Mouse (Mus musculus) intestine, embryonic 14.5 days (tissue): ENCODE measurements around the gene Rnf213. TPM values are rescaled to one million over a fixed set of nuclear protein-coding genes. Genes with fewer than 3 reads are reported as not detected.
A peak's percentile ranks its signal among the peaks of the same experiment; 100 is the strongest.

Source experiments
- ATAC-seq: fragments of 200-750 bp; cut with Nextera tagmentation; replicated peaks from 2 replicates; pipeline ENCODE4 v1.8.0; 2017; ENCODE audit warnings: low read depth, moderate number of reproducible peaks, moderate TSS enrichment, moderate library complexity; ENCODE audit not compliant: low FRiP score, low TSS enrichment
- DNase-seq: peaks from one replicate; pipeline ENCODE4 v3.0.0-alpha.2; 2018; ENCODE audit warnings: low spot score
- H3K27ac ChIP-seq: fragments of 300-500 bp; sonication (generic); 2 replicates; pipeline ENCODE4 v1.5.1; 2014; ENCODE audit warnings: low read depth, mild to moderate bottlenecking, control low read depth
- H3K27me3 ChIP-seq: fragments of 300-500 bp; sonication (generic); replicated peaks from 2 replicates; pipeline ENCODE4 v1.6.1; 2014; ENCODE audit warnings: low read length, control low read depth; ENCODE audit not compliant: control insufficient read depth, insufficient read depth
- H3K36me3 ChIP-seq: fragments of 300-500 bp; sonication (generic); 2 replicates; pipeline ENCODE4 v1.6.1; 2014; ENCODE audit warnings: low read length, control low read depth; ENCODE audit not compliant: control insufficient read depth, insufficient read depth
- H3K4me1 ChIP-seq: fragments of 300-500 bp; sonication (generic); replicated peaks from 2 replicates; pipeline ENCODE4 v1.6.1; 2014; ENCODE audit warnings: low read length, control low read depth, mixed read lengths; ENCODE audit not compliant: control insufficient read depth, insufficient read depth
- H3K4me2 ChIP-seq: fragments of 300-500 bp; sonication (generic); 2 replicates; pipeline ENCODE4 v1.6.1; 2014; ENCODE audit warnings: low read length
- H3K4me3 ChIP-seq: fragments of 300-500 bp; sonication (generic); 2 replicates; pipeline ENCODE4 v1.5.1; 2014; ENCODE audit warnings: low read depth, low read length, control low read depth, mixed read lengths
- H3K9ac ChIP-seq: fragments of 300-500 bp; sonication (generic); 2 replicates; pipeline ENCODE4 v1.6.1; 2014; ENCODE audit warnings: mild to moderate bottlenecking, low read length
- H3K9me3 ChIP-seq: fragments of 300-500 bp; sonication (generic); 2 replicates; pipeline ENCODE4 v1.6.1; 2016; ENCODE audit warnings: low read length, control low read depth; ENCODE audit not compliant: control insufficient read depth
- WGBS: fragments of 180-500 bp; shearing (Covaris S2); extraction: QIAGEN DNeasy Blood & Tissue Kit; methylation state at CpG from one replicate; pipeline ENCODE4 v1.1.7; 2014; 5-methylcytosine and 5-hydroxymethylcytosine counted together
- polyA plus RNA-seq: library from polyadenylated mRNA; unstranded; fragments of >200 nt; fragmentation: Nextera tagmentation; extraction: Ambion mirVana; gene quantifications from 2 replicates; pipeline ENCODE4 v1.2.1, GENCODE M21; 2014

Gene Rnf213
- polyA plus RNA-seq, 1 experiment from 2014 or later: 18.0 TPM

DNA sequence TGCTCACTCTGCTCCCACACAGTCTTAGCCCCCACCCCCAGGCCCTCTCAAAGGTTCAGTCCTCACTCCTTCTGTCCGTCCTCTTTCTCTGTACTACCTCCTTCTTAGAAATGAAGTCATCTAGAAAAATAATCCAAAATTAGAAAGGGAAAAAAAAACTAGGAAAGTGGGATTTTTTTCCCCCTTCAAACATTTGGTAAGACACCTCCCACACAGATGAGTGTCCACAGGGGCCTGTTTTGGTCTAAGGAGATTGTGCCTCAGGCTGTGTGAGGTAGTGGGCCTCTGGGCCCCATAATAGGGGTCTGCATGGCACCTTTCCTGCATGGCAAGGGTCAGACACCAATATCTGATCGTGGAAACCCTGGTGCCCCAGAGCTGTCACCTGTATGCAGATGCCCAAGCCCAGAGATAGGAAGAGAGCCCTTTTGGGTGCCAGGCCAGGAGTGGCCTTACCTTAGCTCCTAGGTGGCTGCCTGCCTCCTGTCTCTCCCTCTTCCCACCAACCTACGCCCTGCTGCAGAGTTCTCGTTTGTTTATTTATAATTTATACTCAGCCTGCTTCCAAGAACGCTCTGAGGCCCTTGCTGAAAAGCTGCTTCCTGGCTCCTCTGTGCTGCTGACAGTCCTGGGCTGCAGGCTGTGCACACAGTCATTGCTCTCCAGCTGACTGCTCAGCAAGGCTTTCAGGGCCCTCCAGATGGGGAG is 127.3 kb downstream of the Rnf213 start:
- DNase-seq (no peak), ATAC-seq (no peak)
- Histone ChIP-seq H3K4me1 (peaks cover under 1% of the 10 kb centered on the region; the same call in 1 of the 2 replicates), H3K4me2 (no peak overlapping the region), H3K36me3 (no peaks in the 10 kb centered on the region), H3K4me3 (no peak overlapping the region), H3K9me3 (no peaks in the 10 kb centered on the region), H3K27ac (no peak overlapping the region), H3K27me3 (peaks cover 7% of the 10 kb centered on the region; the same call in 1 of the 2 replicates), H3K9ac (no peak overlapping the region)
- 44% methylated on average over 5 of the region's 5 CpGs for WGBS

- H3K27ac ChIP-seq: no peak overlapping the region
- peaks cover 2% of the 10 kb centered on the region; the same call in 1 of the 2 replicates for H3K27me3 ChIP-seq
- DNase-seq: no peak
- ATAC-seq: no peak
- no peaks in the 10 kb centered on the region for H3K9me3 ChIP-seq
- no peaks in the 10 kb centered on the region for H3K4me1 ChIP-seq
- no peak overlapping the region for H3K4me3 ChIP-seq
- H3K4me2 ChIP-seq: no peak overlapping the region
- H3K9ac ChIP-seq: no peak overlapping the region
- no peaks in the 10 kb centered on the region for H3K36me3 ChIP-seq
Observed at GRCm38 (mm10) chr11:119520713-119521063, 127.8 kb downstream of the Rnf213 start.

- H3K9me3 ChIP-seq: no peaks in the 10 kb centered on the region
- 83% methylated on average over 6 of the region's 6 CpGs for WGBS
- no peak overlapping the region for H3K27ac ChIP-seq
- no peaks in the 10 kb centered on the region for H3K36me3 ChIP-seq
- H3K27me3 ChIP-seq: no peaks in the 10 kb centered on the region
- no peak overlapping the region for H3K4me2 ChIP-seq
- DNase-seq (no peak), ATAC-seq (no peak)
- no peak overlapping the region for H3K4me3 ChIP-seq
- H3K4me1 ChIP-seq: no peaks in the 10 kb centered on the region
- no peak overlapping the region for H3K9ac ChIP-seq
Observed at GRCm38 (mm10) chr11:119521920-119522710, 129.2 kb downstream of the Rnf213 start.

DNA sequence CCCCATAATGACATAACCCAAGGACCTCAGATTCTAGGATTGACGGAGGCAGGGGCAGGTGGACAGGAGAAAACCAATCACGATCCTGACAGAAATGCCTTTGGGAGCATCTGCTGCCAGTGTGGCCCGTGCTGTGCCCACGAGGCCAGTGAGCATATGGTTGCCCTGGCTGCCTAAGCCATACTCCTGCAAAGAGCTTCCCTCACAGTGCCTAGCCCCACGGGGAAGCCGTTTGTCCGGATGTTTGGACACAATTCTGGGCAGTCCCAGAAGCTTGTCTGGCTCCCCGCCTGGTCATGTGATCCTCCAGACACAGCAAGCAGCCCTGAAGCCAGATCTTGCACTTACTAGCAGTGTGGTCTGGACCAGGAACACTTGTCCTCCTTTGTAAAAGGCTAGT is 129.9 kb downstream of the Rnf213 start:
- ATAC-seq (no peak), DNase-seq (no peak)
- Histone ChIP-seq H3K27ac (no peak overlapping the region), H3K9me3 (no peaks in the 10 kb centered on the region), H3K4me1 (no peaks in the 10 kb centered on the region), H3K36me3 (no peaks in the 10 kb centered on the region), H3K27me3 (no peaks in the 10 kb centered on the region), H3K4me2 (no peak overlapping the region), H3K4me3 (no peak overlapping the region), H3K9ac (no peak overlapping the region)
- WGBS: 64% methylated on average over 8 of the region's 8 CpGs

DNA sequence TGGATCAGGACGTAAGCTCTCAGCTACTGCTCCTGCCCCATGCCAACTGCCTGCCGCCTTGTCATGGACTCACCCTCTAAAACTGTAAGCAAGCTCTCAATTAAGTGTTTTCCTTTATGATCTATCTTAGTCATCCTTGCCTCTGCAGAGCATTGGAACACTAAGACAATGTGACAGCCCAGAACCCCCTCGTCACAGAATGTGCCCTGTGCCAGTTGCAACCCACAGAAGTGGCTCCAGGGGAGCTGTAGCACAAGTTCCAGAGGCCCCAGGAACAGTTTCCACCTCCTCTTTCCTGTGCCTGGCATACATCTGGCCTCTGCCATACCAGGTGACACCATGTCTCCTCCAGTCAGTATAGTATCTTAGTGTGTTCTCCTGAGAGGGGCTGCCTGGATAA is 130.5 kb downstream of the Rnf213 start:
- no peak overlapping the region for H3K9ac ChIP-seq
- H3K4me2 ChIP-seq: no peak overlapping the region
- 82% methylated on average over 3 of the region's 3 CpGs for WGBS
- no peaks in the 10 kb centered on the region for H3K9me3 ChIP-seq
- no peak overlapping the region for H3K4me3 ChIP-seq
- ATAC-seq: no peak
- H3K27ac ChIP-seq: no peak overlapping the region
- DNase-seq: no peak
- no peaks in the 10 kb centered on the region for H3K27me3 ChIP-seq
- H3K4me1 ChIP-seq: no peaks in the 10 kb centered on the region
- no peaks in the 10 kb centered on the region for H3K36me3 ChIP-seq

- Histone ChIP-seq H3K9me3 (no peaks in the 10 kb centered on the region), H3K4me2 (peak overlapping the region; percentile 73), H3K36me3 (no peaks in the 10 kb centered on the region), H3K27me3 (no peaks in the 10 kb centered on the region), H3K4me3 (peak overlapping the region; percentile 51), H3K27ac (no peak overlapping the region), H3K9ac (peak overlapping the region; percentile 56), H3K4me1 (no peaks in the 10 kb centered on the region)
- peak; percentile 87 for DNase-seq
- ATAC-seq: peak; percentile 94
- 3% methylated on average over 33 of the region's 33 CpGs for WGBS
Observed at GRCm38 (mm10) chr11:119524545-119524949, 131.6 kb downstream of the Rnf213 start.

- no peaks in the 10 kb centered on the region for H3K4me1 ChIP-seq
- H3K4me2 ChIP-seq: no peak overlapping the region
- H3K9ac ChIP-seq: no peak overlapping the region
- no peaks in the 10 kb centered on the region for H3K36me3 ChIP-seq
- WGBS: 77% methylated on average over 14 of the region's 14 CpGs
- no peak overlapping the region for H3K27ac ChIP-seq
- H3K9me3 ChIP-seq: no peaks in the 10 kb centered on the region
- no peak overlapping the region for H3K4me3 ChIP-seq
- DNase-seq (no peak), ATAC-seq (no peak)
- H3K27me3 ChIP-seq: no peaks in the 10 kb centered on the region
Observed at GRCm38 (mm10) chr11:119526068-119526966, 133.4 kb downstream of the Rnf213 start.

DNA sequence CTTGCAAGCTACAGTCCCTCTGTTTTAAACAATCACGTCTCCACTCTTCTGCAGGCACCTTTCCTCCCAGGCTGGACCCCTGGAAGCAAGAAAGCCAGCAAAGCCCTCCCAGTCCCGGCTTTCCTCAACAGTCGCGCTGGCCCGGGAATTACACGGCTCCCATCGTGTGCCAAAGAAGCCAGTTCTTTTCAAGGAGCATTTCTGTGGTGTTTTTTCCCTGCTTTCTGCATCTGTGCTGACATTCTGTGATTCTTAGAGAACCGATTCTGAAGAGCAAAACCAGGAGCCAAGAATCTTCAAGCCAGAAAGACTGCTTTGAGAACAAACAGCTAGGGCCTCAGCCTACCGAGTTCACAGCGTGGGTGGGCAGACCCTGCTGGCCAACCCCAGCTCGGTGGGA is 136.0 kb downstream of the Rnf213 start:
- no peak for DNase-seq
- 49% methylated on average over 11 of the region's 11 CpGs for WGBS
- H3K27ac ChIP-seq: no peak overlapping the region
- H3K4me2 ChIP-seq: no peak overlapping the region
- no peak overlapping the region for H3K4me3 ChIP-seq
- ATAC-seq: no peak
- no peaks in the 10 kb centered on the region for H3K4me1 ChIP-seq
- no peak overlapping the region for H3K9ac ChIP-seq
- no peaks in the 10 kb centered on the region for H3K9me3 ChIP-seq
- no peaks in the 10 kb centered on the region for H3K36me3 ChIP-seq
- no peaks in the 10 kb centered on the region for H3K27me3 ChIP-seq
